Mouse (Mus musculus): ENCODE measurements around the gene Chn2.

Chn2 gene

GRCm38 (mm10) chr6:54043536-54043935 lies 4.2 kb downstream of the Chn2 start:
- DNase-seq: no peak

- DNase-seq: no peak
Measured at GRCm38 (mm10) chr6:54045748-54046721, 6.7 kb downstream of the Chn2 start.

GRCm38 (mm10) chr6:54046884-54047747 lies 7.8 kb downstream of the Chn2 start:
- no peak for DNase-seq

- DNase-seq: no peak
Measured at GRCm38 (mm10) chr6:54048768-54049167, 9.4 kb downstream of the Chn2 start.

- DNase-seq: no peak
Measured at GRCm38 (mm10) chr6:54051173-54051572, 11.8 kb downstream of the Chn2 start.

GRCm38 (mm10) chr6:54052124-54052523 lies 12.8 kb downstream of the Chn2 start:
- no peak for DNase-seq

GRCm38 (mm10) chr6:54052666-54053065 lies 13.3 kb downstream of the Chn2 start:
- no peak for DNase-seq

GRCm38 (mm10) chr6:54053316-54053715 lies 14.0 kb downstream of the Chn2 start:
- DNase-seq: no peak

- DNase-seq: no peak
Measured at GRCm38 (mm10) chr6:54055387-54055786, 16.0 kb downstream of the Chn2 start.

GRCm38 (mm10) chr6:54056548-54057532 lies 17.5 kb downstream of the Chn2 start:
- DNase-seq: no peak

GRCm38 (mm10) chr6:54057661-54058060 lies 18.3 kb downstream of the Chn2 start:
- DNase-seq: no peak

GRCm38 (mm10) chr6:54058837-54059236 lies 19.5 kb downstream of the Chn2 start:
- DNase-seq: no peak

GRCm38 (mm10) chr6:54060258-54060657 lies 20.9 kb downstream of the Chn2 start:
- DNase-seq: no peak

- DNase-seq: no peak
Measured at GRCm38 (mm10) chr6:54061375-54061774, 22.0 kb downstream of the Chn2 start.

GRCm38 (mm10) chr6:54063878-54064277 lies 24.5 kb downstream of the Chn2 start:
- DNase-seq: no peak

GRCm38 (mm10) chr6:54067380-54067779 lies 28.0 kb downstream of the Chn2 start:
- DNase-seq: no peak

GRCm38 (mm10) chr6:54068882-54069281 lies 29.5 kb downstream of the Chn2 start:
- no peak for DNase-seq

GRCm38 (mm10) chr6:54070736-54071135 lies 31.4 kb downstream of the Chn2 start:
- no peak for DNase-seq

GRCm38 (mm10) chr6:54071478-54071877 lies 32.1 kb downstream of the Chn2 start:
- DNase-seq: no peak

- no peak for DNase-seq
Measured at GRCm38 (mm10) chr6:54074454-54074853, 35.1 kb downstream of the Chn2 start.

- DNase-seq: no peak
Measured at GRCm38 (mm10) chr6:54075419-54075818, 36.1 kb downstream of the Chn2 start.

- DNase-seq: no peak
Measured at GRCm38 (mm10) chr6:54076625-54077024, 37.3 kb downstream of the Chn2 start.
